Mouse (Mus musculus) liver, adult 2 months (tissue): Measurements from ENCODE around the gene Klhl30. TPM values are rescaled to one million over a fixed set of nuclear protein-coding genes. Genes with fewer than 3 reads are reported as not detected.

Experiments used
- DNase-seq: peaks from one replicate; pipeline ENCODE4 v3.0.0-alpha.2; 2011; ENCODE audit warnings: low read depth, low spot score; ENCODE audit errors: extremely low read depth
- H3K27ac ChIP-seq: fragments of 200-500 bp; replicated peaks from 2 replicates; pipeline ENCODE4 v1.5.1; 2012; ENCODE audit warnings: low read depth, mild to moderate bottlenecking, control low read depth, inconsistent platforms, low read length; ENCODE audit not compliant: insufficient read depth
- H3K27me3 ChIP-seq: fragments of 200-500 bp; 2 replicates; pipeline ENCODE4 v1.6.1; 2012; ENCODE audit warnings: mild to moderate bottlenecking, moderate library complexity, low read length, inconsistent platforms; ENCODE audit not compliant: control insufficient read depth, insufficient read depth
- H3K36me3 ChIP-seq: fragments of 200-500 bp; 2 replicates; pipeline ENCODE4 v1.6.1; 2012; ENCODE audit warnings: low read length, inconsistent platforms; ENCODE audit not compliant: control insufficient read depth, insufficient read depth
- H3K4me1 ChIP-seq: fragments of 200-500 bp; 2 replicates; pipeline ENCODE4 v1.6.1; 2011; ENCODE audit warnings: low read length; ENCODE audit not compliant: control insufficient read depth, insufficient read depth
- H3K4me3 ChIP-seq: fragments of 200-500 bp; 2 replicates; pipeline ENCODE4 v1.5.1; 2011; ENCODE audit warnings: low read depth, mild to moderate bottlenecking, control low read depth, low read length, moderate library complexity; ENCODE audit not compliant: insufficient read depth
- H3K79me2 ChIP-seq: fragments of 200-500 bp; 2 replicates; pipeline ENCODE4 v1.6.1; 2012; ENCODE audit warnings: inconsistent platforms, mild to moderate bottlenecking, low read length, moderate library complexity; ENCODE audit not compliant: control insufficient read depth, insufficient read depth
- H3K9ac ChIP-seq: fragments of 200-500 bp; 2 replicates; pipeline ENCODE4 v1.6.1; 2012; ENCODE audit warnings: low read depth, mild to moderate bottlenecking, control low read depth, inconsistent platforms, low read length
- CTCF ChIP-seq: fragments of 200-500 bp; IDR thresholded peaks from 2 replicates; pipeline ENCODE4 v1.5.1; 2011; ENCODE audit warnings: low read depth, low read length, control low read depth
- POLR2A ChIP-seq: fragments of 200-500 bp; IDR thresholded peaks from 2 replicates; pipeline ENCODE4 v1.6.1; 2011; ENCODE audit warnings: low read length, control low read depth; ENCODE audit not compliant: insufficient read depth; ENCODE audit errors: extremely low read depth
- WGBS: fragments of 180-500 bp; shearing (Covaris S2); methylation state at CpG from one replicate; pipeline ENCODE4 v1.1.7; 2018; 5-methylcytosine and 5-hydroxymethylcytosine counted together
- polyA plus RNA-seq: library from polyadenylated mRNA; depleted of rRNA; stranded (reverse); fragments of >200 nt; gene quantifications from 2 replicates; pipeline ENCODE4 v1.2.3, GENCODE M21; 2012
- total RNA-seq: library from RNA; depleted of rRNA; stranded (reverse); fragments of >200 nt; gene quantifications from 2 replicates; pipeline ENCODE4 v1.2.3, GENCODE M21; 2014

Klhl30 gene
- total and polyA plus RNA-seq, 2 experiments: not detected

DNA sequence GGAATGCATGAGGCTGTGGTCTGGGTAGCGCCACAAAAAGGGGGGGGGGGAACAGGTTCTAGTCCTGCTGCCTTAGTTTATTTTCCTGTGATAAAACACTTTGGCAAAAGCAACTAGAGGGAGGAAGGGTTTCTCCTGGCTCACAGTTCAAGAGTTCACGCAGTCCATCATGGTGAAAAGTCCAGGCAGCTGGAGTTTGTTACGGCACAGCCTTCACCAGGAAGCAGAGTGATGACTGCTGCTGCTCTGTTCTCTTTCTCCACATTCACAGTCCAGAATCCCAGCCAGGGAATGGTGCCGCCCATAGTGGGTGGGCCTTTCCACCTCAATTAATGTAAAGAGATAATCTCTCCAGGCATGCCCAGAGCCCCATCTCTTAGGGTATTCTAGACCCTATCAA is 38.5 kb upstream of the Klhl30 start:
- Histone ChIP-seq H3K4me3 (no peak overlapping the region), H3K9ac (no peak overlapping the region), H3K27ac (peak overlapping the region; percentile 49), H3K4me1 (peaks cover 14% of the 10 kb centered on the region), H3K79me2 (no peaks in the 10 kb centered on the region), H3K36me3 (peaks cover 37% of the 10 kb centered on the region), H3K27me3 (no peaks in the 10 kb centered on the region)
- DNase-seq: peak; percentile 93
- WGBS: 42% methylated on average over 4 of the region's 4 CpGs
- TF ChIP-seq CTCF: no peak
- TF ChIP-seq POLR2A: no peak

DNA sequence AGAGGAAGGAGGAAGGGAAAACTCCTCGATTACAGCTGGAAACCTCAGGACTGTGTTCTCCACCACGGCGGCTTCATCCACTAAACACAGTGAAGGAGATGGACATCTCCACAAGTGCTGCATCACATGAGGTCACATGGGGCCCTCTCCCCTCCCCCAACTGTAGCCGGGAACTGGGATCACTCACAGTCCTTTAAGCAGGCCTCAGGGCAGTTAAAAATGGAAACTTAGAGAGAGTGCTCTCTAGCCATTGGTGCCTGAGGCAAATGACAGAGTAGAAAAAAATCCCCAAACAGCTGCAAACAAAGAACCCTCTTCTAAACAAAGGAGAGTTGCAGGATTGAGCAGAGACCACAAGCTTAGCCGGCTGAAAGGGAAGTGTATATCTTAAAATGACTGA is 37.6 kb upstream of the Klhl30 start:
- WGBS: 85% methylated on average over 5 of the region's 5 CpGs
- peaks cover 28% of the 10 kb centered on the region for H3K36me3 ChIP-seq

DNA sequence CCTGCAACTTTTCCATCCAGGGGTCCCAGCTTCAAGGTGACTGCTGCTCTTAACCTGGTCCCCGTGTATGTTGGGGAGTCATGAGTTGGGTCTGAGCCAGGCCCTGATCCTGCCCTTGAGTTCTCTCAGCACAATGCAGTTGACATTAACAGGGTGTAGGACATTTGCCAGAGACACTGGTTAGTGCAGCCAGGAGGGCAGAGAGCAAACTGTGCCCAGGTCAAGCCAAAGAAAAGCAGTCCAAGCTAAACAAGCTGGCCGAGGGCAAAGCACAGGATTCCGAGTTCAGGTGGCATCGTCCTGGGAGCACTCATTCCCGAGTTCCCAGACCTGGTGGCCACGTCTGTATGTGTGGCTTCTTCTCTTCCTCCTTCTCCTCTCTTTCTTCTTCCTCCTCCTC is 33.2 kb upstream of the Klhl30 start:
- DNase-seq: peak; percentile 99
- Histone ChIP-seq H3K27ac (peak overlapping the region; percentile 75), H3K79me2 (no peaks in the 10 kb centered on the region), H3K36me3 (peaks cover 8% of the 10 kb centered on the region), H3K4me1 (peaks cover 18% of the 10 kb centered on the region), H3K27me3 (no peaks in the 10 kb centered on the region), H3K4me3 (no peak overlapping the region), H3K9ac (no peak overlapping the region)
- WGBS: 19% methylated on average over 6 of the region's 6 CpGs
- no peak for TF ChIP-seq POLR2A
- TF ChIP-seq CTCF: no peak

More for the DNA sequence above, 37.6 kb upstream of the Klhl30 start:
- Histone ChIP-seq H3K27me3 (no peaks in the 10 kb centered on the region), H3K27ac (no peak overlapping the region), H3K79me2 (no peaks in the 10 kb centered on the region), H3K4me1 (peaks cover 17% of the 10 kb centered on the region), H3K9ac (no peak overlapping the region), H3K4me3 (no peak overlapping the region)
- TF ChIP-seq POLR2A (no peak), CTCF (no peak)
- DNase-seq: no peak

DNA sequence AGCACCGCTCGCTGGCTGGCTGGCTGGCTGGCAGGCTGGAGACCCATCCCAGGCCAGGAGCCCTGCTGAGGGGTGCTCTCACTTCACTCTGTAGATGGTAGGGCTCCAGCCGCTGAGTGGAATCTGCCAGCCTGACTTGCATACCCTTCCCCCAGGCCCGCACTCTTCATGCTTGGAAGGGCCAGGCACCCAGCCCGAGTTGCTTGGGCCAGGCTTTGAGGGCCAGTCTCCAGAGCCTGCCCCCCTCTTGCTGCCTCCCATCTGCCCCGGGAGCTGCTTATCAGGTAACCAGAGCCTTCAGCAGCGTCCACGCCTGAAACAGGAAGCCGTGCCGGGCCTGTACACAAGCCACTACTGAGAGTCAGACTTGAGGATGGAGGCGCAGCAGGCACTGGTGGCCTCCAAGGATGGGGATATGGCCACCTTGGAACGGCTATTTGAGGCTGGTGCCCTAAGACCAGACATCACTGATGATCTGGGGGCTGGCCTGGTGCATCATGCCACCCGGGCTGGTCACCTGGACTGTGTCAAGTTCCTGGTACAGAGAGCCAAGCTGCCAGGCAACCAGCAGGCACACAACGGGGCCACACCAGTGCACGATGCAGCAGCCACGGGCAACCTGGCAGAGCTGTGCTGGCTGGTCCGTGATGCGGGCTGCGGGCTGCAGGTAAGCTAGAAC is 28.9 kb upstream of the Klhl30 start, which contains the start of gene Espnl:
Espnl (plus strand) TSS at position 316 of the 679 bp plus-strand sequence.
- Histone ChIP-seq H3K9ac (no peak within 1 kb of the TSS), H3K36me3 (no peaks in the 10 kb centered on the region), H3K4me1 (peaks cover 14% of the 10 kb centered on the region), H3K27ac (no peak within 1 kb of the TSS), H3K4me3 (no peak within 1 kb of the TSS), H3K79me2 (no peaks in the 10 kb centered on the region), H3K27me3 (no peaks in the 10 kb centered on the region)
- TF ChIP-seq CTCF (no peak), POLR2A (no peak)
- no peak for DNase-seq
- 56% methylated on average over 19 of the region's 19 CpGs for WGBS

DNA sequence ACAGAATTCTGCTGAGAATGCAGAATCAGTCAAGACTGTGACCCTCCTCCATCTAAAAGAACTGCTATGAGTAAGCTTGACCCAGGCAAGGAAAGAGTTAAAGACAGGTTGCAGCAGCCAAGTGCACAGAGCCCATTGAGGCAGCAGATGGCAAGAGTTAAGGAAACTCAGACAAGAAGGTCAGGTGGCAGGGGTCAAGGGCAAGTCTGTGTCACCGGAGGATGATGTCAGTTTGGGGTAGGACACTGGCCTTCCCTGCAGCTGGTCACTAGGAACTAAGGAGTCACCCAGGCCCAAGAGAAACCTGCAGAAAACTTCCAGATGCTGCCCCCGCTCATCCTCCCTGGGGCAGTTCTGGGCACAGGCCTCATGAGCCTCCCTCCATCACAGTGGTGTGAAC is 26.2 kb upstream of the Klhl30 start:
- TF ChIP-seq CTCF (no peak), POLR2A (no peak)
- WGBS: 90% methylated on average over 2 of the region's 2 CpGs
- no peak overlapping the region for H3K4me3 ChIP-seq
- peaks cover 7% of the 10 kb centered on the region for H3K4me1 ChIP-seq
- DNase-seq: no peak
- H3K27me3 ChIP-seq: no peaks in the 10 kb centered on the region
- H3K27ac ChIP-seq: no peak overlapping the region
- H3K79me2 ChIP-seq: no peaks in the 10 kb centered on the region
- H3K9ac ChIP-seq: no peak overlapping the region
- H3K36me3 ChIP-seq: no peaks in the 10 kb centered on the region

DNA sequence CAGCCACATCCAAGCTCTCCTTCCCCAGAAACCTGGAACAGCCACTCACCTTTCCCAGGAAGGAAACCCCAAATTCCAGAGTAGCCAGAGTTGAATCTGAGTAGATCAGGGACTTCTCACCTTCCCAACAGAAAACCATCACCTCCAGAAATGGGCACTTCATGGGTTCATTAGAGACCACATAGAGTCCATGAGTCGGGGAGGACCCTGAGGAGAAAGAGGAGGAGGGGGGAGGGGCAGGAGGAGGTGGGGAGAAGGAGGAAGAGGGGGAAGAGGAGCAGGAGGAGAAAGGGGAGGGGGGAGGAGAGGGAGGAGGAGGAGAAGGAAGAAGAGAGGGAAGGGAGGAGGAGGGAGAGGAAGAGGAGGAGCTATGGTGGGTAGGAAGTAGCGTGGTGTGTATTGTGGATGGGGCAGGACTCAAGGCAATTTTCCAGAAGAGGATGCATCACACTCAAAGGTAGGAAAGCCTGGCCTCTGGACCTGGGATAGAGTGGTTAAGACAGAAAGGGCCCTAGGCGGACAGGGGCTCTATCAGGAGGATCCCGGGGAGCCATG is 25.3 kb upstream of the Klhl30 start:
- Histone ChIP-seq H3K9ac (no peak overlapping the region), H3K4me1 (peaks cover 7% of the 10 kb centered on the region), H3K4me3 (no peak overlapping the region), H3K27me3 (no peaks in the 10 kb centered on the region), H3K36me3 (no peaks in the 10 kb centered on the region), H3K27ac (no peak overlapping the region), H3K79me2 (no peaks in the 10 kb centered on the region)
- WGBS: 83% methylated on average over 4 of the region's 4 CpGs
- DNase-seq: no peak
- no peak for TF ChIP-seq POLR2A
- TF ChIP-seq CTCF: no peak
